Mouse (Mus musculus) testis, adult 2 months (tissue): ENCODE results near the gene Mogat1. TPM values are rescaled to one million over a fixed set of nuclear protein-coding genes. Genes with fewer than 3 reads are reported as not detected.

Experiments
- H3K27ac ChIP-seq: fragments of 200-500 bp; 2 replicates; pipeline ENCODE4 v1.5.1; 2012; ENCODE audit warnings: low read depth, low read length; ENCODE audit not compliant: control insufficient read depth, insufficient read depth
- H3K27me3 ChIP-seq: fragments of 200-500 bp; 2 replicates; pipeline ENCODE4 v1.6.1; 2012; ENCODE audit warnings: mild to moderate bottlenecking, low read length, moderate library complexity; ENCODE audit not compliant: control insufficient read depth, insufficient read depth
- H3K36me3 ChIP-seq: fragments of 200-500 bp; 2 replicates; pipeline ENCODE4 v1.6.1; 2012; ENCODE audit warnings: mild to moderate bottlenecking, low read length; ENCODE audit not compliant: control insufficient read depth, insufficient read depth
- H3K4me1 ChIP-seq: fragments of 200-500 bp; 2 replicates; pipeline ENCODE4 v1.6.1; 2012; ENCODE audit warnings: low read length; ENCODE audit not compliant: control insufficient read depth, insufficient read depth
- H3K4me3 ChIP-seq: fragments of 200-500 bp; 2 replicates; pipeline ENCODE4 v1.5.1; 2012; ENCODE audit warnings: low read depth, mild to moderate bottlenecking, low read length, moderate library complexity, mixed read lengths; ENCODE audit not compliant: control insufficient read depth
- CTCF ChIP-seq: fragments of 200-500 bp; IDR thresholded peaks from 2 replicates; pipeline ENCODE4 v1.5.1; 2012; ENCODE audit warnings: low read depth, mild to moderate bottlenecking, inconsistent platforms, low read length, moderate library complexity; ENCODE audit not compliant: control insufficient read depth, insufficient read depth, insufficient replicate concordance
- POLR2A ChIP-seq: fragments of 200-500 bp; IDR thresholded peaks from 2 replicates; pipeline ENCODE4 v1.6.1; 2012; ENCODE audit warnings: low read depth, mild to moderate bottlenecking, inconsistent platforms, low read length, moderate library complexity; ENCODE audit not compliant: control insufficient read depth
- polyA plus RNA-seq: library from polyadenylated mRNA; depleted of rRNA; stranded (reverse); fragments of >200 nt; gene quantifications from 2 replicates; pipeline ENCODE4 v1.2.3, GENCODE M21; 2012; rRNA removed

The Mogat1 gene
- polyA plus RNA-seq, 1 experiment = 1.5 TPM

GRCm38 (mm10) chr1:78554012-78554666, 43.3 kb downstream of the Mogat1 start:
- H3K4me1 ChIP-seq = no peaks in the 10 kb centered on the region
- no peak overlapping the region for H3K4me3 ChIP-seq
- TF ChIP-seq CTCF = no peak
- TF ChIP-seq POLR2A = no peak
- H3K36me3 ChIP-seq = no peaks in the 10 kb centered on the region
- H3K27ac ChIP-seq = no peak overlapping the region
- H3K27me3 ChIP-seq = no peaks in the 10 kb centered on the region

GRCm38 (mm10) chr1:78566963-78567362, 56.2 kb downstream of the Mogat1 start:
- TF ChIP-seq CTCF (no peak), POLR2A (no peak)
- H3K4me3 ChIP-seq = no peak overlapping the region
- H3K4me1 ChIP-seq = no peaks in the 10 kb centered on the region
- H3K36me3 ChIP-seq = no peaks in the 10 kb centered on the region
- H3K27me3 ChIP-seq = no peaks in the 10 kb centered on the region
- no peak overlapping the region for H3K27ac ChIP-seq

- Histone ChIP-seq H3K36me3 (no peaks in the 10 kb centered on the region), H3K4me1 (no peaks in the 10 kb centered on the region), H3K27ac (no peak overlapping the region), H3K27me3 (no peaks in the 10 kb centered on the region), H3K4me3 (no peak overlapping the region)
- TF ChIP-seq CTCF (no peak), POLR2A (no peak)
These were observed 56.6 kb downstream of the Mogat1 start for GRCm38 (mm10) chr1:78567421-78567820.

GRCm38 (mm10) chr1:78567834-78568507, 57.2 kb downstream of the Mogat1 start:
- TF ChIP-seq CTCF (no peak), POLR2A (no peak)
- H3K27ac ChIP-seq = no peak overlapping the region
- no peak overlapping the region for H3K4me3 ChIP-seq
- no peaks in the 10 kb centered on the region for H3K36me3 ChIP-seq
- H3K27me3 ChIP-seq = no peaks in the 10 kb centered on the region
- H3K4me1 ChIP-seq = no peaks in the 10 kb centered on the region

GRCm38 (mm10) chr1:78569617-78570016, 58.8 kb downstream of the Mogat1 start:
- Histone ChIP-seq H3K27ac (no peak overlapping the region), H3K36me3 (no peaks in the 10 kb centered on the region), H3K27me3 (no peaks in the 10 kb centered on the region), H3K4me3 (no peak overlapping the region), H3K4me1 (no peaks in the 10 kb centered on the region)
- no peak for TF ChIP-seq CTCF
- TF ChIP-seq POLR2A = no peak

GRCm38 (mm10) chr1:78585080-78585479, 74.3 kb downstream of the Mogat1 start:
- H3K4me1 ChIP-seq = peaks cover 3% of the 10 kb centered on the region; the same call in 1 of the 2 replicates

GRCm38 (mm10) chr1:78586986-78587385, 76.2 kb downstream of the Mogat1 start:
- Histone ChIP-seq H3K27ac (no peak overlapping the region), H3K4me3 (no peak overlapping the region), H3K27me3 (no peaks in the 10 kb centered on the region), H3K4me1 (peaks cover 3% of the 10 kb centered on the region; the same call in 1 of the 2 replicates), H3K36me3 (no peaks in the 10 kb centered on the region)
- TF ChIP-seq CTCF (no peak), POLR2A (no peak)

More at GRCm38 (mm10) chr1:78585080-78585479, 74.3 kb downstream of the Mogat1 start:
- H3K27ac ChIP-seq = no peak overlapping the region
- TF ChIP-seq POLR2A (no peak), CTCF (no peak)
- H3K27me3 ChIP-seq = no peaks in the 10 kb centered on the region
- H3K4me3 ChIP-seq = no peak overlapping the region
- H3K36me3 ChIP-seq = no peaks in the 10 kb centered on the region

Other genes starting within 250 kb of the Mogat1 start
- gene Sgpp2, start 200.6 kb upstream of the Mogat1 start, polyA plus RNA-seq = 8.7 and 10.1 TPM in 2 replicates
- 25.7 and 28.4 TPM in 2 replicates for gene Farsb, start 22.1 kb upstream of the Mogat1 start, polyA plus RNA-seq
- 0.28 and 0.42 TPM in 2 replicates for gene BC035947, start 1.2 kb downstream of the Mogat1 start, polyA plus RNA-seq
- gene Acsl3, start 146.8 kb downstream of the Mogat1 start, polyA plus RNA-seq = 7.5 and 12.0 TPM in 2 replicates
- 2.6 and 3.1 TPM in 2 replicates for gene Utp14b, start 147.0 kb downstream of the Mogat1 start, polyA plus RNA-seq